Mouse (Mus musculus): ENCODE measurements around the gene Galnt7.
A peak's percentile ranks its signal among the peaks of the same experiment; 100 is the strongest.

Galnt7 gene

DNA sequence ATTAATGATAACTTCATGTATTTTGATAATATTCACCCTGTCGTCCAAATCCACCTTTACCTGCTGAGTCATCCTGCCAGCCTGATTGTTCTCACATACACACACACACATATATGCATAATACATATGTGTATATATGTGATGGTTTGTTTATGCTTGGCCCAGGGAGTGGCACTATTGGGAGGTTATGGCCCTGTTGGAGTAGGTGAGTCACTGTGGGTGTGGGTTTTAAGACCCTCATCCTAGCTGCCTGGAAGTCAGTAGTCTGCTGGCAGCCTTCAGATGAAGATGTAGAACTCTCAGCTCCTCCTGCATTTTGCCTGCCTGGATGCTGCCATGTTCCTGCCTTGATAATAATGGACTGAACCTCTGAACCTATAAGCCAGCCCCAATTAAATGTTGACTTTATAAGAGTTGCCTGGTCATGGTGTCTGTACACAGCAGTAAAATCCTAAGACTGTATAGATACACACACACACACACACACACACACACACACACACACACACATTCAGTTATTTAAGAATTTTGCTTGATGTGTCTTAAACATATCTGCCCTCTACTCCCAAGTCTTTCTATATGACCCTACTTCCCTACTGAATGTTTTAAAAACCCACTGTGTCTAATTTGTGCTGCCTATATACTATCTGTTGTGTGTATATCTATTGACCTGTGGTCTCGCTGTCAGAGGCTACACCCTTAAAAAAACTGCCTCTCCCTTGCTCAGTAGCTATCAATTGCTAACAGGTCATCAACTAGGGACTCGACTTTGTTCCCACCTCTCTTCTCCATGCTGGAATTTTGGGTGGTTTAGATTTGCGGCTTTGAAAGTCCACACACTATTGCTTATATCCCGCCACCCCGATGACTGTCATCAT is 23.8 kb downstream of the Galnt7 start:
- no peak for DNase-seq (ENCODE audit: low spot score)

- DNase-seq (ENCODE audit: low spot score): no peak
Measured at GRCm38 (mm10) chr8:57627946-57628786, 24.7 kb downstream of the Galnt7 start.

- no peak for DNase-seq (ENCODE audit: low spot score)
Measured at GRCm38 (mm10) chr8:57623955-57624354, 28.9 kb downstream of the Galnt7 start.

GRCm38 (mm10) chr8:57623051-57623450 is 29.8 kb downstream of the Galnt7 start:
- DNase-seq (ENCODE audit: low spot score): no peak

DNA sequence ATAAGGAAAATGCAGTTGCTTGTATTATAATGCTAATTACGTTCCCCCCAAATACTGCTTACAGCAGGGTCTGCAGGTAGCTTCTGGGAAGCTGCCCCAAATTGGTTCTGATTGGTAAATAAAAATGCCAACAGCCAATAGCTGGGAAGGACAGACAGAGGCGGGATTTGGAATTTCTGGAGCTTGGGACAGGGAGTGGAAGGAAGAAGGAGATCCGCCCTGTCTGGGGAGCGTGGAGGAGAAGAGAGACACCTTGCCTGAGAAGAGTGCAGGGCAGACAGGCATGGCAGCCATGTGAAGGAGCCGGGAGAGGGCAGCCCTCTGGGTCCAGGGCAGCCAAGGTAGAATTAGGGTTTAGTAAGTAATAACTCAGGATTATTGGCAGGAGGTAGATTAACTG is 35.9 kb downstream of the Galnt7 start:
- no peak for DNase-seq (ENCODE audit: low spot score)

- DNase-seq (ENCODE audit: low spot score): no peak
Measured at GRCm38 (mm10) chr8:57615016-57615657, 37.7 kb downstream of the Galnt7 start.

DNA sequence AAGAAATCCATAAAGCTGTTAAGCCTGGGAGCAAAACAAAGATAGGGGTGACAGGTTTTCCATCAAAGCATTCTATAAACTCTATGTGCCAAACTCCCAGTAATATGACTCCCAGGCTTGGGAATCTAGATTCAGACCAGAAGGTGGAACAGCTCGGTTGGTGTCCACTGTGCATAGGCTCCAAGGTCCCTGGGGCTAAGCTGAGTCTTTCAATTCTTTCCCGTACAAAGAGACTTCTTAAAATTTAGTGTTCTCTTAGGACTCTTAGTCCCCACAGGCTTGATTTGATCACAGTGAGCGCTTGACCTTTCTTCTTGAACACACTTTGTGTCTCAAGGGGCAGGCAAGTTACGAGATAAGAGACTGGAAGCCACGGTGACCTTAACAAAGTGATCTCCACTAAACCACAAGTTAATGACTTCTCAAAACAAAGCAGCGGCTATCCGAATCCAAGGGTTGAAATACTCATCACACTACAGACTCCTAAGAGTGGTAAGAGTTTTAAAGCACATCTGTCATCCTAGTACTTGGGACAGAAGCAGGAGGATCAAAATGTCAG is 41.3 kb downstream of the Galnt7 start:
- no peak for DNase-seq (ENCODE audit: low spot score)

DNA sequence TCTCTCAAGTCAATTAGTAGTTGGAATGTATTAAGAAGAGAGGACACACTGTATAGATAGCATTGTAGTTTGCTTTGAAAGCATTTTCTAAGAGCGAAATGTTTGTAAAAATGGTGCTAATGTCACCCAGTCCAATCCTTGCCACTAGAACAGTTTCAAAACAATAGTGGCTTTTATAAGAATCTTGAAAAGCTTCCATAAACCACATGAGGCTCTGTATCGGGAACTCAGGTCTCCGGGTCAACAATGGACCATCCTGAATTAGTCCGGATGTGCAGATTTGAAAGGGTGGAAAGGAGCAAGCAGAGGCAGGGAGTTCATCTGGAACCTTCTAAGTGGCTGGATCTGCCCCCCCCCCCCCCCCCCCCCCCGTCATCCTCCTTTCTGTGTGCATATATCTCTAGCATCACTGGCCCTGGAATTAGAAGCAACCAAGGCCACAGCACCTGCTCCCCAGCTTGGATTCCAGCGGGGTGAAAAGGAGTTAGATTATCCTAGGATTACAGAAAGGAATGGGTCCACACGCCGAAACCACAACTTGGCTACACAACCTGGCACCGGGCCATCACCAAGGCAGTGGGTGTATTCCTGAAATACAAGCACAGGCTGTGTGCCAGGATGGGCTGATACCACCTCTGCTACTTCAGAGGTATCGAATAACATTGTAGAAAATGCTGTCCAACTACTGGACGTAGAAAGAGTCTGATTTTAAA is 42.0 kb downstream of the Galnt7 start:
- DNase-seq (ENCODE audit: low spot score): no peak

DNA sequence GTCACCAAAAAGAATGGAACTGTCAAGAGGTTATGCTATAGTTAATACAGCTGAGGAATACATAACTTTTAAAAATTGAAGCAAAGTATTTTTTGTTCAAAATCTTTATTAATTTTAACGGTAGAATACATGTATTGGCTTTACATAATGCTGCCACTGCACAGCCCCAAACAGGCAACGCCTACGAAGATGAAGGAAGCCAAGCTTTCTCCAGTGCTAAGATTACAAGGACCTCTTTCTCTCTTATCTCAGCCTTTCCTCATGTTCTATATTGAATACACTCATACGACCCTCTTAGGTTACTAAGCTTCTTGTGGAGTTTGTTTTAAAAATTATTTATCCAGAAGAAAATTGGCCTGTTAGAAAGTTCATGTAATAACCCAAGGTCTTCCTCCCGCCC is 50.3 kb downstream of the Galnt7 start:
- no peak for DNase-seq (ENCODE audit: low spot score)

DNA sequence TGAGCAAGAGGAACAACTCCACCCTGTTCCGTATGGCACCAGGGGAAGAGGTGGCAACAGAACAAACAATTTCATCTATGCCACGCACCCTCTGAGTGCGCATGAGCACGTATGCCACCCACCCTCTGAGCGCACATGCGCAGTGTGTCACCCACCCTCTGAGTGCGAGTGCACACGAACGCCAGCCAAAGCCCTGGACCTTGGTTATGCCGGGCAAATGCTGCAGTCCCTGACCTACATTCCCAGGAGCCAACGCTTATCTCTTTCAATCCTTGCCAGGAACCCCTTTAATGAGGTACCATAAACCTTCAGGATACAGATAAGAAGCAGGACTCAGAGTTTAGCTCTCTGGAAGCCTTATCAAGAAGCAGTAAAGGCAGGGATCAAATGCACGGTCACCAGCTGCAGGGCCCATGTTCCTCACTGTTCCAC is 50.8 kb downstream of the Galnt7 start:
- DNase-seq (ENCODE audit: low spot score): no peak

GRCm38 (mm10) chr8:57599813-57600555 is 52.8 kb downstream of the Galnt7 start:
- DNase-seq (ENCODE audit: low spot score): no peak

GRCm38 (mm10) chr8:57595853-57596252 is 57.0 kb downstream of the Galnt7 start:
- no peak for DNase-seq (ENCODE audit: low spot score)

DNA sequence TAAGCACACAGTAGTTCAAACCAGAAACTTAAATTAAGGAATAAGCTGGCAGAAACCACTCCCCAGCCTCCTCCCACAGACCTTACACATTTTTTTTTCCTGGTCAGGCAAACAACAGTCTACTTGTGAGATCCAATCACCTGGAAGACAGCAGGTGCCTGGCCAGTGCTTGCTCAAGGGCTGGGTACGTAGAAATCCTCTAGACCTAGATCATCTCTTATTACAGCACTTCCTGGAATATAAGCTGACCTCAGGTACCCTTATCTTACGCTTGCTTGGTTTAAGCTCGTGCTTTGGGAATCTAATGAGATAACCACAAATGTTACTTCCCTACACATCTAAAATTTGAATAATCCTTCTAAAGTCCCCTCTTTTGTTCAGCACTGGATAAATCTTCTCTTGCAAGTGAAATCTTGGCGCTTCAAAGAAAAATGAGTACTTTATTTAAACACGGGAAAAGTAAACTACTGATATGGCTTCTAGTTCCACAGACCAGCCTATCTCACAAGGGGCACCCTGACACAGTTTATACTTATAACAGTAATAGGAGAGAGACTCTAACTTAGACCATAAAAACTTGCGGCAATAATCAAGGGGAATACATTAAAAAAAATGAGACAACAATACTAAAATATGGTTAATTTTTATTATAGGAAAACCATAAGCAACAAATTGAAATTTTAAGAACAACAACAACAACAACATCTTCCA is 58.5 kb downstream of the Galnt7 start:
- peak; percentile 48 for DNase-seq (ENCODE audit: low spot score)

DNA sequence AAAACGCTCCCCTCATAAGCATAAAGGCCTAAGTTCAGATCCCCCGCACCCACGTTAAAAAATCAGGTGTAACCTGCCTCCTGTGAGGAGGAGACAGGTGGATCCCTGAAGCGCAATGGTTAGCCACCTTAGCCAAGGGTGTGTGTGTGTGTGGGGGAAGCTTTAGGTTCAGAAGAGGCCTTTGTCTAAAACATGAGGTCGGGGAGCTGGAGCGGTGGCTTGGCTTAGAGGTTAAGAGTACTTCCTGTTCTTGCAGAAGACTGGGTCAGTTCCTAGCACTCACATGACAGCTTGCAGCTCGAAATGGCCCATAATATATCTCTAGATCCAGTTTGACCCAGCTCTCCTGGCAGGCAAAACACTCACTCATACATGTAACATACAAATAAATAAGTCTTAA is 60.2 kb downstream of the Galnt7 start:
- DNase-seq (ENCODE audit: low spot score): no peak

DNA sequence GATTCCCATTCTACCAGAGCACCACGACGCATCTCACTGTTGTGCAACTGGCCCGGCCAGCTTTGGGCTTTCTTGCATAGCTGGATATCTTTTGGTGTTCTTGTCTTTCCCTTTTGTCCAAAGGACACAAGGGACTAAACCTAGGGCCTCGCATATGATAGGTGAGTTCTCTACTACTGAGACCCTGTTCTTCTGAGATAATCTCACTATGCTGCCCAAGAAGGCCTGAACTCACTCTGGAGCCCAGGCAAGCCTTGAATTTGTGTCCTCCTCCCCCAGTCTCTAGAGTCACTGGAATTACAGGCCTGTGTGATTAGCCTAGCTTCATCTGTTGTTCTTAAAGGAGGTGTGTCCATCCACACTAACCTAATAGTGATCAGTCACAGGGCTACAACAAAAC is 61.2 kb downstream of the Galnt7 start:
- DNase-seq (ENCODE audit: low spot score): no peak

DNA sequence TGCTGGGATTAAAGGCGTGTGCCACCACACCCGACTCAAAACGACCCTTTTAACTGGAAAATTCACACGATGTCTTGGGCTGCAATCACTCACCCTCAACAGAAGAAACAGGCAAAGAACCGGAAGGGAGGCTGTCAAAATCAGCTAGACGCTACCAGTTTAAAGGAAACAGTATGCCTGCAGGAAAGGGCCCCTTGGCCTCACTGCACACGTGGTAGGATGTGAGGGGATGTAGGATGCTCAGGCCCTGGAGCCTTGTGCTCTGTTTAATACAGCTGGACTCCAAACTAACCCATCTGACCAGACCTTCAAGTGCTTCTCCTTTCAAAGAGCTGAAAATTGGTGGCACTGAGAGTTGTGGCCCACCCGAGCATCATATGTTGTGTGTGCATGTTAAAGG is 62.8 kb downstream of the Galnt7 start:
- DNase-seq (ENCODE audit: low spot score): no peak

DNA sequence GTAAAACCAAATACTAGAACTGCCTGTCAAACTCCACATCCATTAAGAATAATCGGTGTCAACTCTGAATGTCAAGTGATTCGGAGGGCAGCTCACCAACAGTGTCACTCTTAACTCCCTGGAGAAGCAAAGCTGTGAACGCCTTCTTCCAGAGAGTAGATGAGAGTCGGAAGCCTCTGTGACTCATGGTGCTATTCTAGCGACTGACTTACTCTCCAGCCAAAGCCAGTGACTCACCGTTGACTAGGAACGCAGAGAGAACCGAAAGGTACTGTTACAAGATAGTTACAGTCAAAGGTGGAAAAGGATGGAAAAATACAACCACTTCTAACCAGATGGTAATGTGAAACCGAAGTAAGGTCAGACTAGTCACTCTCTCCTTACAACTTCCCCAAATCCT is 63.7 kb downstream of the Galnt7 start:
- DNase-seq (ENCODE audit: low spot score): no peak

- no peak for DNase-seq (ENCODE audit: low spot score)
Measured at GRCm38 (mm10) chr8:57588604-57589003, 64.2 kb downstream of the Galnt7 start.

GRCm38 (mm10) chr8:57586667-57587066 is 66.2 kb downstream of the Galnt7 start:
- DNase-seq (ENCODE audit: low spot score): no peak

DNA sequence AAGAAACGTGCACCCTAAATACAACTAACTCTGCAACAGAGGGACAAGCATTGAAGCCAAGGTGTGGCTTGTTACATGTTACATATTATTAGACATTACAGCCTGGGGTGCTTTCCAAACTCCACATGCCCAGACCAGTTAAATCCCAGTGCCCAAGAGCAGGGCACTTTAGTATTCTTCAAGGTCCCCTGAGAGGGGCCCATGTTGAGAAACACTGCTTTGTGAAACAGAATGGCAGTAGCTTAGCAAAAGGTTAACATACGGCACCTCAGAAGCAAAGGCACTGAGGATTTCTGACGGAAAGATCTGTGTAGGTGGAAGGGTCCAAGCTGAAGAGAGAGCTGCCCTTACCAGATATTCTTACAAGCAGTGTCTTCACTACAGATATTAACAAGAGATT is 67.0 kb downstream of the Galnt7 start:
- no peak for DNase-seq (ENCODE audit: low spot score)
